Mouse (Mus musculus): ENCODE data around the gene Shq1. TPM values are rescaled to one million over a fixed set of nuclear protein-coding genes. Genes with fewer than 3 reads are reported as not detected.

The Shq1 gene
- total RNA-seq, 2 experiments from 2014 or later = 5.8 to 6.7 TPM

DNA sequence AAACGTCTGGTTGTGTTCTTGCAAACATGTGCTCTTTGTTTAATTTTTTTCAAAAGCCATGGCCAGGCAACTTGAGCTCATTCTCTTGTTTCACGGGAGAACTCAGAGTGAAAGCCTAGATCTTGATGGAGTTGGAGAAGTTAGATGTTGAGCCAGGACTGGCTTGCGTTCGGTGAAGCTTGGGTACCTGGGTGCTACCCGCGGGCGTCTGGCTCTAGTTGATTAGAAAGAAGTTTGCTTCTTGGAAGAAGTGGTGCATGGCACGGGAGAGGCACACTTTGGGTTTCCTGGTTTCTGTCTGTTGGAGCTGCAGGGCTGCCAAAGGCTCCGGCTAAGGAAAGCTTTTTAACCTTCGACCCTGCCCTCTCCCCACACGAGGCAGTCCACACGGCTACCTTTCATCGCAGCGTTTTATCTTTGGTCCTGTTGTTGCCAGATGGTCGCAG is 34.4 kb upstream of the Shq1 start:
- TF ChIP-seq CTCF (IDR thresholded peaks at IDR 0.05) = no peak
- no peak overlapping the region for H3K27ac ChIP-seq
- peak overlapping the region; percentile 55 for H3K4me3 ChIP-seq
- intact Hi-C loops (cut with DNase I) = loop anchor here (10.0 kb wide), 1 partner anchor 129 kb away; the partner anchor contains the start of gene Ppp4r2
- no peak for DNase-seq (ENCODE audit: extremely low spot score in 1 of 2, low spot score in 2 of 2)

DNA sequence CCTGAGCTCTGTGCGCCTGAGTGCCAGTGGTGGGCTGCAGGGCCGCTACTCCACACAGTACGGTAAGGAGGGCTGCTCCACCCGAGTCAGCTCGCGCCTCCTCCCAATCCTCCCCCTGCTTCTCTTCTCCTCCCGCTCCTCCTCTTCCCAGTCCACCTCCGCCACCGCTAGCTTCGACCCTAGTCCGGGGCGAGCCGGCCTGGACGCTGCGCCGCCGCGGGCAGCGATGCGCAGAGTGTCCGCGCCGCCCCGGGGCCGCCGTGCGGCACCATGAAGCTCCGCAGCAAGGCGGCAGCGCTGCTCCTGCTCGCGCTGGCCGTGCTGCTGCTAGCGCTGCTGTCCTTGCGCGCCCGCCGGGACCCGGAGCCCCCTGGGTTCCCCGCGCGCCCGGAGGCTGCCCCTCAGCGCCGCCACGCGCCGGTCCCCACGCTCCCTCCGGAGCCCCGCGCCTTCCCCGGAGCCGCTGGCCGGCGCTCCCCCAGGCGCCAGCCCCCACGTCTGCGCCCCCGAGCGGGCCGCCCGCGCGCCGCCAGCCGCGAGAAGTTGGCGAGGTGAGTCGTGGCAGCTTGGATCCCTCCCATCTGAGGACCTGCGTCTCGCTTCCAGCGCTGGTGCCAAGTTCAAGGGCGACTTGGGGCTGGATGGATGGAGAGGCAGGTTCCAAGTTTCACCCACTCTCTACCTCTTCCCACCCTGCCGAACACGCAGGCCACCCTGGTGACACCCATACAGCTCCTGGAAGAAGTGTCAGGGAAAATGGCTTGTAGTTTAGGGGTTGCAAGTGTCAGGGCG is 33.8 kb upstream of the Shq1 start, which contains the start of gene Gxylt2:
Gene Gxylt2 (plus strand): TSS at position 161 of the 792 bp plus-strand sequence.
- Histone ChIP-seq H3K27ac (no peak within 1 kb of the TSS), H3K4me3 (peak within 1 kb of the TSS; percentile 55)
- peak; percentile 35 to 43 for DNase-seq (ENCODE audit: extremely low spot score in 1 of 2, low spot score in 2 of 2)
- intact Hi-C loops (cut with DNase I) = loop anchor here (10.0 kb wide), 1 partner anchor 130 kb away; the partner anchor contains the start of gene Ppp4r2
- TF ChIP-seq CTCF (IDR thresholded peaks at IDR 0.05) = peak; percentile 6

- Histone ChIP-seq H3K27ac (no peak overlapping the region), H3K4me3 (peak overlapping the region; percentile 55)
- TF ChIP-seq CTCF (IDR thresholded peaks at IDR 0.05) = no peak
- intact Hi-C loops (cut with DNase I) = loop anchor here (10.0 kb wide), 1 partner anchor 131 kb away; the partner anchor contains the start of gene Ppp4r2
- no peak for DNase-seq (ENCODE audit: extremely low spot score in 1 of 2, low spot score in 2 of 2)
These were observed 33.2 kb upstream of the Shq1 start for GRCm38 (mm10) chr6:100704197-100704573.

DNA sequence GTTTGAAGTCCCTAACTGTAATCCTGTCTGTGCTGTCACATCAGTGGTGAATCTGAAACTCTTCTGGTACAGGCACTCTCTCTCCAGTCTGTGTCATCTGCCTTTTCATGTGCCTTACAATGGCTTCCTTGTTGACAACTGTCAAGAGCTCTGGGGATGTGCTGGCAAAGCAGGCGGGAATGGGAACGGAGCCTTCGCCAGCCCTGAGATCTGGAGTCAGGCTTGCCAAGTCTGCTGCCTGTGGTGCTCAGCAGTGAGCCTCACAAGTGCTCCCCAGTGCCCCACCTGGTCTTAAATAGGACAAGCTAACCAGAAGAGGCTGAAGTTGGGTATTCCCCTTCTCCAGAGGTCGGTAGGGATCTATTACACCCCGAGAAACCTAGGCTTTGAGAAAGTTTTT is 29.8 kb upstream of the Shq1 start:
- Histone ChIP-seq H3K27ac (no peak overlapping the region), H3K4me3 (no peak overlapping the region)
- TF ChIP-seq CTCF (IDR thresholded peaks at IDR 0.05) = no peak
- peak in 1 of 2 experiments; percentile 15 for DNase-seq (ENCODE audit: extremely low spot score in 1 of 2, low spot score in 2 of 2)
- intact Hi-C loops (cut with DNase I) = loop anchor here (10.0 kb wide), 1 partner anchor 134 kb away; the partner anchor contains the start of gene Ppp4r2

GRCm38 (mm10) chr6:100699986-100700385 is 29.0 kb upstream of the Shq1 start:
- no peak for TF ChIP-seq CTCF (IDR thresholded peaks at IDR 0.05)
- Histone ChIP-seq H3K27ac (no peak overlapping the region), H3K4me3 (no peak overlapping the region)
- DNase-seq (ENCODE audit: extremely low spot score in 1 of 2, low spot score in 2 of 2) = no peak
- intact Hi-C loops (cut with DNase I) = loop anchor here (10.0 kb wide), 1 partner anchor 135 kb away; the partner anchor contains the start of gene Ppp4r2

DNA sequence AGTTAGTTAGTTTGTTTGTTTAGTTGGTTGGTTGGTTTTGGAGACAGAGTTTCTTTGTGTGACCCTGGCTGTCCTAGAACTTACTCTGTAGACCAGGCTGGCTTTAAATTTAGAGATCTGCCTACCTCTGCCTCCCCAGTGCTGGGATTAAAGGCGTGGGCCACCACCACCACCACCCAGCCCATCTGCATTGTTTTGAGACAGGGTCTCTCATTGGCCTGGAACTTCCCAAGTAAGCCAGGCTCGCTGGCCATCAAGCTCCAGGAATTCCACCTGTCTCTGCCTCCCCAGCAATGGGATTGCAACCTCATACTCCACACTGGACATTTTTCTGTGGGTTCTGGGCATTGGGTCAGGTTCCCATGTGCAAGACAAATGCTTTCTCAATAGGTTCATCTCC is 15.4 kb upstream of the Shq1 start:
- no peak for TF ChIP-seq CTCF (IDR thresholded peaks at IDR 0.05)
- no peak overlapping the region for H3K27ac ChIP-seq
- DNase-seq (ENCODE audit: extremely low spot score in 1 of 2, low spot score in 2 of 2) = no peak
- H3K4me3 ChIP-seq = no peak overlapping the region
- intact Hi-C loops (cut with DNase I) = no loop called here

DNA sequence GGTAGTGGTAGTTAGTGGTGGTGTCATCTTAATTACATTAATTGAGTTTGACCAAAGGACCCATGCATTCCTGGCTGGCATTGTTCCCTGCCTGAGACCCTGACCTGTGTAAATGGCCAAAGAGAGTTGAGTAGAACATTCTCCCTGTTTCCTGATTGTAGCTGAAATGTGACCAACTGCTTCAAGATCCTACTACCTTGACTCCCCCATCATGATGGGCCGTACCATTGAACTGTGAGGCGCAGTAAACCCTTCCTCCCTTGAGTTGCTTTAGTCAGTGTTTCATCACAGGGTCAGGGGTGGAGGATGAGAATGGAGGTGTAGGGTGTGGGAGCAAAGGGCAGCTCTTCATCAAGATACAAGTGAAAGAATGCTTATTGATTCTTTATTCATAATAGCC is 7.7 kb upstream of the Shq1 start:
- Histone ChIP-seq H3K27ac (no peak overlapping the region), H3K4me3 (no peak overlapping the region)
- no peak for DNase-seq (ENCODE audit: extremely low spot score in 1 of 2, low spot score in 2 of 2)
- intact Hi-C loops (cut with DNase I) = loop anchor here (10.0 kb wide), 1 partner anchor 516 kb away; no protein-coding TSS in a partner anchor
- TF ChIP-seq CTCF (IDR thresholded peaks at IDR 0.05) = no peak

- intact Hi-C loops (cut with DNase I) = loop anchor here (10.0 kb wide), 1 partner anchor 518 kb away; no protein-coding TSS in a partner anchor
- no peak overlapping the region for H3K4me3 ChIP-seq
- DNase-seq (ENCODE audit: extremely low spot score in 1 of 2, low spot score in 2 of 2) = no peak
- H3K27ac ChIP-seq = no peak overlapping the region
- TF ChIP-seq CTCF (IDR thresholded peaks at IDR 0.05) = no peak
These were observed 5.5 kb upstream of the Shq1 start for GRCm38 (mm10) chr6:100676461-100676860.

GRCm38 (mm10) chr6:100674974-100675373 is 4.0 kb upstream of the Shq1 start:
- intact Hi-C loops (cut with DNase I) = loop anchor here (1.0 to 10.0 kb wide), 3 partner anchors 201 to 587 kb away; no protein-coding TSS in a partner anchor
- peak; percentile 80 for TF ChIP-seq CTCF (IDR thresholded peaks at IDR 0.05)
- DNase-seq (ENCODE audit: extremely low spot score in 1 of 2, low spot score in 2 of 2) = no peak
- Histone ChIP-seq H3K4me3 (no peak overlapping the region), H3K27ac (no peak overlapping the region)

DNA sequence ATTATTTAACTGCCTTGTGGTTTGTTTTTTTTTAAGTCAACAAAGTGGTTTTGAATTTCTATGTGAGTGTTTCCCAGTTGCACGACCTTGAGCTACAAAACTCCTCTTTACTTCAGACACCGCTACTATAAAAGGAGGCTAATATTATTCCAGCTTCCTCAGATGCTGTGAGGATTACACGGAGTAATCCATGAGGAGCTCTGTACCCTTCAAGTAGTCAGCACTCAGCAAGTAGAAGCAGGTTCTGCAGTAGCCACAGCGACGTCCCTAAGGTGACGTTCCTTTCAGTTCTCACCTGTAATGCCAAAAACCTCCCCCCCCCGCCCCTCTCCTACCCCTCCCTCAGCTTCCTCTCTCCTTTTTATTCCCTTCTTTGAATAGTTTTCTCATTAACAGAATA is 444 bp upstream of the Shq1 start:
- peak overlapping the region; percentile 76 for H3K4me3 ChIP-seq
- TF ChIP-seq CTCF (IDR thresholded peaks at IDR 0.05) = no peak
- intact Hi-C loops (cut with DNase I) = loop anchor here (1.0 to 10.0 kb wide), 5 partner anchors 61 to 591 kb away; partner anchors contain the start of gene Ppp4r2
- no peak overlapping the region for H3K27ac ChIP-seq
- DNase-seq (ENCODE audit: extremely low spot score in 1 of 2, low spot score in 2 of 2) = no peak

DNA sequence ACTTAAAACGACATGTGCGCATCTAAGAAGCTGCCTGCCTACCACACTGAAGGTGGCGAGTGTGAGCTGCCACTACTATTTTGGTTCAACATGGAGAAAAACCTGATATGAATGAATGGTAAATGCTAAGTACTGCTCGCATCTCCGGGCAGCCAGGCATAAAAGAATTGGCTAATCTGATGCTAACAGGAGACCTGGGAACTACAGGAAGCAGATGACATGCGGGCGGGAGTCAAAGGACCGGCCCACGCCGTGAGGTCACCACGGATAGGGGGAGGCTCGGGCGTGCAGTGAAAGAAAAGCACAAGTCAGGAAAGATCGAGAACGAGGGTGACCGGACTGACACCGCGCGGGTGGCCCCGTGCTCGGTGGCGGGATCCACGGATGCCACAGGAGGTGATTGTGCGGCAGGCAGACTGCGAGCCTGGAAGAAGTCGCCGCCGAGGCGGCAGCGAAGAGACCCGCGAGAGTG is 551 bp downstream of the Shq1 start:
- TF ChIP-seq CTCF (IDR thresholded peaks at IDR 0.05) = peak; percentile 17
- intact Hi-C loops (cut with DNase I) = loop anchor here (2.0 to 10.0 kb wide), 4 partner anchors 62 to 592 kb away; partner anchors contain the start of gene Ppp4r2
- H3K27ac ChIP-seq = peak overlapping the region; percentile 64
- peak overlapping the region; percentile 76 for H3K4me3 ChIP-seq
- peak; percentile 44 to 46 for DNase-seq (ENCODE audit: extremely low spot score in 1 of 2, low spot score in 2 of 2)

- DNase-seq (ENCODE audit: extremely low spot score in 1 of 2, low spot score in 2 of 2) = no peak
- TF ChIP-seq CTCF (IDR thresholded peaks at IDR 0.05) = no peak
- intact Hi-C loops (cut with DNase I) = no loop called here
These were observed 2.1 kb downstream of the Shq1 start for GRCm38 (mm10) chr6:100668858-100669257.

More at GRCm38 (mm10) chr6:100668858-100669257, 2.1 kb downstream of the Shq1 start:
- no peak overlapping the region for H3K4me3 ChIP-seq
- no peak overlapping the region for H3K27ac ChIP-seq
